Comparison of ENCODE assay signal across 21 mouse cellular contexts in the genomic region with DNA sequence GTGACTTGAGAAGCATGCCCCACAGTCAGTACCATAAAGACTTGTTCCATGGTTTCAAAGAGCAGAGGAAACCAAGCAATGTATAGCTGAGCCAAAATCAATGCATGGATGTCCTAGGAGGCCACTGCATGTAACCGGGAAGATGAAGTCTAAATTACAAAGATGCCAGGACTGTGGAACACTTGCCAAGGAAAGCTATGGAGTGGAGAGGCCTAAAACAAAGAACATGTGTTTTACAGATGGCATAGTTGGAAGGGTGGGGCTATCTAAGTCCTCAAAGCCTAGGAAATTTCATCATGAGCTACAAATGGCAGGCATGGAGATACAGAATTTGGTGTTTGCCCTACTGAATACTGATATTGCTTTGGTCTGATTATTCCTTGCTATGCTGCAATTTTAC.
"Had no signal": no experiment of that assay in that cellular context is flagged by ENCODE, and none has a peak within 500 bp of the region (broad histone marks: within the 10 kb centered on the region; RNA-seq: fewer than 3 reads in every experiment).

No protein-coding gene starts in this region.

- ATAC-seq: midbrain, embryonic 16.5 days had no signal

- H3K4me2 ChIP-seq: lung, embryonic 14.5 days; midbrain, embryonic 12.5 days; neural tube, embryonic 13.5 days; neural tube, embryonic 15.5 days; stomach, embryonic 15.5 days had no signal

- H3K36me3 ChIP-seq: midbrain, embryonic 12.5 days; neural tube, embryonic 15.5 days had no signal

- H3K9ac ChIP-seq: lung, embryonic 14.5 days; midbrain, embryonic 12.5 days; neural tube, embryonic 13.5 days; neural tube, embryonic 15.5 days; stomach, embryonic 15.5 days had no signal

- H3K27ac ChIP-seq: midbrain, embryonic 10.5 days; midbrain, embryonic 12.5 days; neural tube, embryonic 13.5 days; neural tube, embryonic 15.5 days; stomach, embryonic 15.5 days; stomach, postnatal 0 days had no signal

- H3K9me3 ChIP-seq: midbrain, embryonic 10.5 days; midbrain, embryonic 12.5 days; neural tube, embryonic 13.5 days; neural tube, embryonic 15.5 days; stomach, embryonic 15.5 days had no signal

- H3K4me3 ChIP-seq: midbrain, embryonic 10.5 days; midbrain, embryonic 12.5 days; myocyte; neural tube, embryonic 13.5 days; neural tube, embryonic 15.5 days; stomach, embryonic 15.5 days had no signal

- H3K4me1 ChIP-seq: midbrain, embryonic 10.5 days; midbrain, embryonic 12.5 days; stomach, embryonic 15.5 days had no signal

- DNase-seq: lung, adult 18-20 months; lung, embryonic 14.5 days; lung, postnatal 10 days; lung, postnatal 4 days; midbrain, embryonic 14.5 days; retina, postnatal 1 day; right cerebral cortex, adult 18-20 months; right cerebral cortex, postnatal 25 days; right cerebral cortex, postnatal 4 days; spleen, adult 18-20 months; thymus, adult 2 months; thymus, postnatal 25 days; thymus, postnatal 4 days had no signal

- H3K27me3 ChIP-seq: midbrain, embryonic 12.5 days; neural tube, embryonic 13.5 days; neural tube, embryonic 15.5 days; stomach, embryonic 15.5 days had no signal
